Mouse (Mus musculus): Measurements from ENCODE around the gene Fbxw14. TPM values are rescaled to one million over a fixed set of nuclear protein-coding genes. Genes with fewer than 3 reads are reported as not detected.

The Fbxw14 gene
- not detected in 2 replicates for polyA plus RNA-seq (2012; rRNA removed)

GRCm38 (mm10) chr9:109287576-109287975 lies at the start of gene Fbxw14:
TSS of gene Fbxw14 (minus strand) at chr9:109287676.

GRCm38 (mm10) chr9:109234654-109235053 lies 52.8 kb downstream of the Fbxw14 start, which contains the start of gene Fbxw20:
TSS of gene Fbxw20 (minus strand) at chr9:109234754.

Other genes with a start within 250 kb of the Fbxw14 start
- gene Shisa5, start 249.1 kb downstream of the Fbxw14 start, polyA plus RNA-seq (2012; rRNA removed) = 60.7 and 85.5 TPM in 2 replicates
- gene Trex1, start 227.9 kb downstream of the Fbxw14 start, polyA plus RNA-seq (2012; rRNA removed) = 38.3 and 41.3 TPM in 2 replicates
- 40.4 and 41.3 TPM in 2 replicates for gene Atrip, start 213.6 kb downstream of the Fbxw14 start, polyA plus RNA-seq (2012; rRNA removed)
- gene Ccdc51, start 205.2 kb downstream of the Fbxw14 start, polyA plus RNA-seq (2012; rRNA removed) = 10.2 and 10.5 TPM in 2 replicates
- 256 and 271 TPM in 2 replicates for gene Tma7, start 205.1 kb downstream of the Fbxw14 start, polyA plus RNA-seq (2012; rRNA removed)
- gene Plxnb1, start 192.3 kb downstream of the Fbxw14 start, polyA plus RNA-seq (2012; rRNA removed) = 67.0 and 68.2 TPM in 2 replicates
- gene Fbxw21, start 125.6 kb downstream of the Fbxw14 start, polyA plus RNA-seq (2012; rRNA removed) = not detected in 2 replicates
- not detected in 2 replicates for gene Fbxw13, start 91.7 kb downstream of the Fbxw14 start, polyA plus RNA-seq (2012; rRNA removed)
- 0.02 TPM in 1 of 2 replicates, not detected in the other for gene Fbxw20, start 52.9 kb downstream of the Fbxw14 start, polyA plus RNA-seq (2012; rRNA removed)
- gene Fbxw28, start 52.0 kb upstream of the Fbxw14 start, polyA plus RNA-seq (2012; rRNA removed) = not detected in 2 replicates
- gene Fbxw22, start 116.6 kb upstream of the Fbxw14 start, polyA plus RNA-seq (2012; rRNA removed) = 0.04 TPM in 1 of 2 replicates, not detected in the other
- not detected in 2 replicates for gene Fbxw16, start 161.5 kb upstream of the Fbxw14 start, polyA plus RNA-seq (2012; rRNA removed)
- not detected in 2 replicates for gene Fbxw19, start 208.2 kb upstream of the Fbxw14 start, polyA plus RNA-seq (2012; rRNA removed)

All from central nervous system, embryonic 14 days (tissue).